ENCODE assay signal across 8 mouse cellular contexts in genomic region chr1:44552371-44552841, GRCm38 (mm10). TPM values are rescaled to one million over a fixed set of nuclear protein-coding genes. Genes with fewer than 3 reads are reported as not detected.
DNase-seq lines count a peak whose midpoint lies in the region.

No protein-coding gene starts in this region.

- H3K36me3 ChIP-seq in hindbrain, embryonic 10.5 days: no peaks in the 10 kb centered on the region

- H3K4me1 ChIP-seq in hindbrain, embryonic 10.5 days (replicated peaks): peaks cover 27% of the 10 kb centered on the region

- H3K4me3 ChIP-seq in hindbrain, embryonic 10.5 days: peak overlapping the region; percentile 83

- peak overlapping the region; percentile 96 for H3K27ac ChIP-seq in hindbrain, embryonic 10.5 days

- 10% methylated on average over 15 of the region's 15 CpGs for whole genome bisulfite sequencing in hindbrain, embryonic 10.5 days

- H3K27me3 ChIP-seq in hindbrain, embryonic 10.5 days (ENCODE audit: insufficient read depth, poor library complexity, severe bottlenecking): no peaks in the 10 kb centered on the region

- DNase-seq in ES-CJ7 (ENCODE audit: low read depth, low spot score): peak; percentile 17
- DNase-seq in cerebellum, adult 8-10 months: peak; percentile 6
- peak; percentile 19 to 36 for DNase-seq in frontal cortex, postnatal 10 days (ENCODE audit: low spot score in 2 of 2)
- peak; percentile 77 for DNase-seq in hindbrain, embryonic 10.5 days (ENCODE audit: low spot score)
- DNase-seq in layer of hippocampus, postnatal 25 days (ENCODE audit: extremely low spot score in 1 of 2, low spot score in 1 of 2): peak; percentile 8 to 13
- peak; percentile 66 for DNase-seq in lung, postnatal 14 days
- peak; percentile 58 for DNase-seq in retina, embryonic 14.5 days (ENCODE audit: low spot score)
- DNase-seq in B cell, adult 2 months: no peak

- H3K9me3 ChIP-seq in hindbrain, embryonic 10.5 days: no peaks in the 10 kb centered on the region

RNA-seq across cellular contexts. Expression of gene Gulp1, which starts 1.1 kb away (rescaled TPM):
- polyA plus RNA-seq in hindbrain, embryonic 10.5 days (2016; fragmentation: Nextera tagmentation; extraction: Ambion mirVana): 15.8 and 21.2 TPM in 2 replicates
- total RNA-seq in layer of hippocampus, postnatal 25 days (2021): 1 to 10 TPM; 2.8 to 3.7 TPM

Comparison
In these comparisons a context has a peak if more than half of its experiments do, and no peak if none do; other contexts are left out.
1. DNase-seq: peak in ES-CJ7 (single experiment), cerebellum, adult 8-10 months (single experiment), frontal cortex, postnatal 10 days (2 of 2), hindbrain, embryonic 10.5 days (single experiment), layer of hippocampus, postnatal 25 days (2 of 2), lung, postnatal 14 days (single experiment) and retina, embryonic 14.5 days (single experiment); none in B cell, adult 2 months (0 of 2).